Mouse (Mus musculus) limb, embryonic 10.5 days (tissue): ENCODE data around the gene 2200002D01Rik. TPM values are rescaled to one million over a fixed set of nuclear protein-coding genes. Genes with fewer than 3 reads are reported as not detected.
"Not testable (repeated sequence)": the region's sequence is repeated elsewhere in the genome, so short reads cannot be mapped to it uniquely, and the experiment has no call there.

Experiments
- DNase-seq: peaks from one replicate; pipeline ENCODE4 v3.0.0-alpha.2; 2017; ENCODE audit warnings: low spot score
- H3K27ac ChIP-seq: fragments of 300-500 bp; sonication (generic); 2 replicates; pipeline ENCODE4 v1.5.1; 2016; ENCODE audit warnings: mild to moderate bottlenecking
- H3K27me3 ChIP-seq: fragments of 300-500 bp; sonication (generic); 2 replicates; pipeline ENCODE4 v1.6.1; 2016; ENCODE audit warnings: low read depth, mild to moderate bottlenecking; ENCODE audit not compliant: poor library complexity, severe bottlenecking
- H3K36me3 ChIP-seq: fragments of 300-500 bp; sonication (generic); 2 replicates; pipeline ENCODE4 v1.6.1; 2016; ENCODE audit warnings: mild to moderate bottlenecking, moderate library complexity
- H3K4me1 ChIP-seq: fragments of 300-500 bp; sonication (generic); 2 replicates; pipeline ENCODE4 v1.6.1; 2016
- H3K4me3 ChIP-seq: fragments of 300-500 bp; sonication (generic); 2 replicates; pipeline ENCODE4 v1.5.1; 2016; ENCODE audit warnings: mild to moderate bottlenecking, moderate library complexity
- H3K9me3 ChIP-seq: fragments of 300-500 bp; sonication (generic); replicated peaks from 2 replicates; pipeline ENCODE4 v1.6.1; 2016; ENCODE audit warnings: mild to moderate bottlenecking
- WGBS: fragments of 180-500 bp; shearing (Covaris S2); methylation state at CpG from one replicate; pipeline ENCODE4 v1.1.7; 2016; 5-methylcytosine and 5-hydroxymethylcytosine counted together
- polyA plus RNA-seq: library from polyadenylated mRNA; unstranded; fragments of >200 nt; fragmentation: Nextera tagmentation; extraction: Ambion mirVana; gene quantifications from 2 replicates; pipeline ENCODE4 v1.2.1, GENCODE M21; 2016

2200002D01Rik gene
- polyA plus RNA-seq, 1 experiment from 2014 or later, result 2.6 TPM

- Histone ChIP-seq H3K27me3 (peaks cover 21% of the 10 kb centered on the region), H3K4me3 (no peak overlapping the region), H3K27ac (no peak overlapping the region), H3K4me1 (peaks cover 18% of the 10 kb centered on the region), H3K9me3 (no peaks in the 10 kb centered on the region), H3K36me3 (peaks cover 39% of the 10 kb centered on the region)
- DNase-seq, result no peak
- WGBS, result 86% methylated on average over 7 of the region's 7 CpGs
Measured at GRCm38 (mm10) chr7:29244732-29245416, 3.4 kb downstream of the 2200002D01Rik start.

GRCm38 (mm10) chr7:29238019-29238967 is 10.0 kb downstream of the 2200002D01Rik start, which contains the start of gene Yif1b:
Gene Yif1b, plus strand, starts transcription at chr7:29238329.
- WGBS, result under 1% methylated on average over 60 of the region's 60 CpGs
- peak; percentile 98 for DNase-seq
- no peaks in the 10 kb centered on the region for H3K9me3 ChIP-seq
- peaks cover 17% of the 10 kb centered on the region for H3K4me1 ChIP-seq
- peak within 1 kb of the TSS; percentile 70 for H3K4me3 ChIP-seq
- H3K36me3 ChIP-seq, result no peaks in the 10 kb centered on the region; the same call in 1 of the 2 replicates
- peak within 1 kb of the TSS; percentile 89 for H3K27ac ChIP-seq
- H3K27me3 ChIP-seq, result peaks cover 9% of the 10 kb centered on the region

- Histone ChIP-seq H3K4me3 (peak overlapping the region; percentile 70), H3K4me1 (peaks cover 18% of the 10 kb centered on the region), H3K27me3 (peaks cover 16% of the 10 kb centered on the region), H3K27ac (peak overlapping the region; percentile 89)
- 34% methylated on average over 6 of the region's 6 CpGs for WGBS
- H3K36me3 ChIP-seq, H3K9me3 ChIP-seq, DNase-seq: not testable (repeated sequence)
Measured at GRCm38 (mm10) chr7:29237596-29237995, 10.7 kb downstream of the 2200002D01Rik start.

- 87% methylated on average over 4 of the region's 4 CpGs for WGBS
- no peak overlapping the region for H3K27ac ChIP-seq
- no peak for DNase-seq
- peaks cover 26% of the 10 kb centered on the region for H3K27me3 ChIP-seq
- no peak overlapping the region for H3K4me3 ChIP-seq
- no peaks in the 10 kb centered on the region for H3K9me3 ChIP-seq
- H3K36me3 ChIP-seq, result no peaks in the 10 kb centered on the region; the same call in 1 of the 2 replicates
- H3K4me1 ChIP-seq, result peaks cover 26% of the 10 kb centered on the region
Measured at GRCm38 (mm10) chr7:29236593-29236992, 11.7 kb downstream of the 2200002D01Rik start.

- Histone ChIP-seq H3K27me3 (peaks cover 46% of the 10 kb centered on the region), H3K36me3 (no peaks in the 10 kb centered on the region), H3K27ac (no peak overlapping the region), H3K9me3 (no peaks in the 10 kb centered on the region), H3K4me1 (peaks cover 25% of the 10 kb centered on the region), H3K4me3 (no peak overlapping the region)
- no peak for DNase-seq
- WGBS, result 69% methylated on average over 5 of the region's 5 CpGs
Measured at GRCm38 (mm10) chr7:29234661-29235060, 13.6 kb downstream of the 2200002D01Rik start.

- Histone ChIP-seq H3K27ac (no peak overlapping the region), H3K9me3 (no peaks in the 10 kb centered on the region), H3K4me3 (no peak overlapping the region), H3K27me3 (peaks cover 55% of the 10 kb centered on the region), H3K36me3 (no peaks in the 10 kb centered on the region), H3K4me1 (peaks cover 15% of the 10 kb centered on the region)
- no peak for DNase-seq
- WGBS, result 88% methylated on average over 6 of the region's 6 CpGs
Measured at GRCm38 (mm10) chr7:29233745-29234144, 14.5 kb downstream of the 2200002D01Rik start.

GRCm38 (mm10) chr7:29232247-29233013 is 15.8 kb downstream of the 2200002D01Rik start, which contains the start of gene Kcnk6:
Gene Kcnk6, minus strand, starts transcription at chr7:29232515.
- WGBS, result under 1% methylated on average over 62 of the region's 62 CpGs
- no peaks in the 10 kb centered on the region for H3K36me3 ChIP-seq
- peak within 1 kb of the TSS; percentile 58 for H3K4me3 ChIP-seq
- DNase-seq, result peak; percentile 55
- H3K27ac ChIP-seq, result peak within 1 kb of the TSS; percentile 75
- H3K27me3 ChIP-seq, result peaks cover 55% of the 10 kb centered on the region
- peaks cover 9% of the 10 kb centered on the region for H3K4me1 ChIP-seq
- no peaks in the 10 kb centered on the region for H3K9me3 ChIP-seq

GRCm38 (mm10) chr7:29231517-29231916 is 16.7 kb downstream of the 2200002D01Rik start:
- Histone ChIP-seq H3K27ac (no peak overlapping the region), H3K4me1 (peaks cover 9% of the 10 kb centered on the region), H3K27me3 (peaks cover 55% of the 10 kb centered on the region), H3K9me3 (no peaks in the 10 kb centered on the region), H3K36me3 (no peaks in the 10 kb centered on the region), H3K4me3 (peak overlapping the region; percentile 58)
- no peak for DNase-seq
- WGBS, result 59% methylated on average over 3 of the region's 3 CpGs

- Histone ChIP-seq H3K9me3 (no peaks in the 10 kb centered on the region), H3K4me1 (peaks cover 11% of the 10 kb centered on the region), H3K4me3 (no peak overlapping the region), H3K27me3 (peaks cover 55% of the 10 kb centered on the region), H3K36me3 (no peaks in the 10 kb centered on the region), H3K27ac (no peak overlapping the region)
- WGBS, result 62% methylated on average over 3 of the region's 3 CpGs
- DNase-seq, result no peak
Measured at GRCm38 (mm10) chr7:29230560-29230959, 17.7 kb downstream of the 2200002D01Rik start.

GRCm38 (mm10) chr7:29228202-29228601 is 20.1 kb downstream of the 2200002D01Rik start:
- DNase-seq, result no peak
- Histone ChIP-seq H3K36me3 (no peaks in the 10 kb centered on the region), H3K4me1 (peaks cover 21% of the 10 kb centered on the region), H3K9me3 (no peaks in the 10 kb centered on the region), H3K27ac (no peak overlapping the region), H3K4me3 (no peak overlapping the region), H3K27me3 (peaks cover 45% of the 10 kb centered on the region)
- WGBS, result 79% methylated on average over 4 of the region's 4 CpGs

GRCm38 (mm10) chr7:29225520-29225919 is 22.7 kb downstream of the 2200002D01Rik start:
- no peaks in the 10 kb centered on the region for H3K9me3 ChIP-seq
- H3K4me3 ChIP-seq, result peak overlapping the region; percentile 37
- H3K27me3 ChIP-seq, result peaks cover 18% of the 10 kb centered on the region
- peaks cover 11% of the 10 kb centered on the region for H3K4me1 ChIP-seq
- no peaks in the 10 kb centered on the region for H3K36me3 ChIP-seq
- H3K27ac ChIP-seq, result peak overlapping the region; percentile 71
- no peak for DNase-seq
- 74% methylated on average over 13 of the region's 13 CpGs for WGBS

GRCm38 (mm10) chr7:29224756-29225394 is 23.4 kb downstream of the 2200002D01Rik start:
- peaks cover 11% of the 10 kb centered on the region for H3K4me1 ChIP-seq
- peak; percentile 62 for DNase-seq
- H3K27ac ChIP-seq, result peak overlapping the region; percentile 71
- peaks cover 12% of the 10 kb centered on the region; the same call in 1 of the 2 replicates for H3K27me3 ChIP-seq
- WGBS, result 9% methylated on average over 16 of the region's 16 CpGs
- H3K36me3 ChIP-seq, result no peaks in the 10 kb centered on the region
- H3K9me3 ChIP-seq, result no peaks in the 10 kb centered on the region; the same call in 1 of the 2 replicates
- peak overlapping the region; percentile 37 for H3K4me3 ChIP-seq
